Mouse (Mus musculus) retina, postnatal 7 days (tissue): ENCODE data around the gene Snrpc.

ENCODE experiments used
- DNase-seq: peaks from one replicate; pipeline ENCODE4 v3.0.0-alpha.2; 2012; ENCODE audit warnings: low read depth, low spot score

The Snrpc gene

GRCm38 (mm10) chr17:27859131-27859530 is 21.2 kb downstream of the Snrpc start:
- DNase-seq: no peak

GRCm38 (mm10) chr17:27865461-27865860 is 27.5 kb downstream of the Snrpc start:
- DNase-seq: no peak

- no peak for DNase-seq
Measured at GRCm38 (mm10) chr17:27866737-27867136, 28.8 kb downstream of the Snrpc start.

GRCm38 (mm10) chr17:27871851-27872250 is 33.9 kb downstream of the Snrpc start:
- no peak for DNase-seq

- DNase-seq: no peak
Measured at GRCm38 (mm10) chr17:27873583-27873982, 35.6 kb downstream of the Snrpc start.

GRCm38 (mm10) chr17:27874510-27874909 is 36.6 kb downstream of the Snrpc start:
- DNase-seq: no peak

- peak; percentile 3 for DNase-seq
Measured at GRCm38 (mm10) chr17:27881518-27881917, 43.6 kb downstream of the Snrpc start.

GRCm38 (mm10) chr17:27883129-27883528 is 45.2 kb downstream of the Snrpc start:
- DNase-seq: no peak

GRCm38 (mm10) chr17:27883994-27884393 is 46.0 kb downstream of the Snrpc start:
- DNase-seq: no peak

- no peak for DNase-seq
Measured at GRCm38 (mm10) chr17:27886499-27887210, 48.7 kb downstream of the Snrpc start.
